Mouse (Mus musculus) cerebellum, postnatal 36 days (tissue): ENCODE data around the gene Vmn2r14.
"Not testable (repeated sequence)": the region's sequence is repeated elsewhere in the genome, so short reads cannot be mapped to it uniquely, and the experiment has no call there.

Source experiments
- DNase-seq, 2 experiments: peaks; one replicate each; pipeline ENCODE4 v3.0.0; 2021 to 2022; ENCODE audit warnings: mixed read lengths in 2 of 2

Gene Vmn2r14

DNA sequence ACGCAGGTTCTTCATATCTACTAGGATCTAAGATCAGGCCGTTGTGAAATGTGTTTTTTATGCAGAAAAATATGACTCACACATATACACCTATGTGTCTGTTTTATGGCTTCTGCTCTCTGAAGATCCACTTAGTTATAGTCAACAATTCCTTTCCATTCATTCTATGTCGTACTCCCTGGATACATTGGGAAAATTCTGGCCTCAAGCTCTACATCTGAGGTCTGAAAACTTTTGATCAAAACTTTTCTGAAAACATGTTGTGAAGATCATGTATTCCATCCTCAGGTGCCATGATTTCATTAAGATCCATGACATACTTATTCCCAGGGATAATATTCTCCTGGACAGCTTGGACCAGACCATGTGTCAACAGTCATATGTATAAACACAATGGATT lies at the start of gene Vmn2r14:
Vmn2r14 (minus strand) TSS at position 101 of the 400 bp plus-strand sequence.
- no peak for DNase-seq

DNA sequence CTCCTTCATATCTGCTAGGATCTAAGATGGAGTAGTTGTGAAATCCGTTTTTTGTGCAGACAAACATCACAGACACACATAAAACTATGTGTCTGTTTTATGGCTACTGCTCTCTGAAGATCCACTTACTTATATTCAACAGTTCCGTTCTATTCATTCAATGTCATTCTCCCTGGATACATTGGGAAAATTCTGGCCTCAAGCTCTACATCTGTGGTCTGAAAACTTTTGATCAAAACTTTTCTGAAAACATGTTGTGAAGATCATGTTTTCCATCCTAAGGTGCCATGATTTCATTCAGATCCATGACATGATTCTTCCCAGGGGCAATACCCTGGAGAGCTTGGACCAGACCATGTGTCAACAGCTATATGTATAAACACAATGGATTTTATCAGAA lies 32.4 kb downstream of the Vmn2r14 start, which contains the start of gene Vmn2r13:
Vmn2r13 (minus strand) TSS at position 101 of the 400 bp plus-strand sequence.
- DNase-seq, result not testable (repeated sequence)

DNA sequence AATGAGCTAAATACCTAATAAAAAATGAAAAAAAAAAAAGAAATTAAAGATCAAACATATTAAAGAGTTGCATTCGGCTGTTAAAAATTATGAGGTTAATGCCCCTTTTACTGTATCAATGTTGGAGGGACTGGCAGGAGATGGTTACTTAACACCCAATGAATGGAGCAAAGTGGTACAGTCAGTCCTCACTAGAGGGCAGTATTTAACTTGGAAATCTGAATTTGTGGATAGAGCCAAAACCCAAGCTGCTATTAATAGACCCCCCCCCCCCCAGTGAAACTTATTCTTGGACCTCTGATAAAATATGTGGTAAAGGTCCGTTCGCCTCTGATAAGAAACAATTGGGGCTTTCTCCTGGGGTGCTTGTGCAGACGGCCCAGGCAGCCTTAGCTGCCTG lies 57.7 kb downstream of the Vmn2r14 start:
- DNase-seq, result not testable (repeated sequence)
